Mouse (Mus musculus) layer of hippocampus, adult 2 months (tissue): Measurements from ENCODE around the gene Cnbd2. TPM values are rescaled to one million over a fixed set of nuclear protein-coding genes. Genes with fewer than 3 reads are reported as not detected.
"Not testable (repeated sequence)": the region's sequence is repeated elsewhere in the genome, so short reads cannot be mapped to it uniquely, and the experiment has no call there.

Source experiments
- DNase-seq, 2 experiments: peaks; one replicate each; pipeline ENCODE4 v3.0.0; 2022; ENCODE audit warnings: low spot score in 2 of 2
- H3K27ac ChIP-seq: fragments of 200-600 bp; 2 replicates; pipeline ENCODE4 v1.8.1; 2022
- H3K4me3 ChIP-seq: fragments of 200-600 bp; 2 replicates; pipeline ENCODE4 v1.8.1; 2022; ENCODE audit warnings: mild to moderate bottlenecking
- CTCF ChIP-seq: fragments of 200-600 bp; conservative IDR thresholded peaks from 2 replicates; pipeline ENCODE4 v1.8.1; 2022; ENCODE audit warnings: antibody characterized with exemption, mild to moderate bottlenecking, moderate library complexity
- microRNA-seq, 2 experiments: library from miRNA; unstranded; fragments of <30 nt; microRNA quantifications; one replicate each; pipeline ENCODE4 v1.2.0; 2021
- total RNA-seq, 2 experiments: library from RNA; stranded (reverse); gene quantifications; 2 replicates each; pipeline ENCODE4 v1.2.3; 2021

The Cnbd2 gene
- total RNA-seq, 2 experiments from 2014 or later: 5.1 to 5.4 TPM

- no peak overlapping the region for H3K4me3 ChIP-seq
- H3K27ac ChIP-seq: peak overlapping the region; percentile 68; the same call in 1 of the 2 replicates
- TF ChIP-seq CTCF: no peak
- peak; percentile 43 to 55 for DNase-seq
Observed at GRCm38 (mm10) chr2:156408168-156408567, 96.1 kb downstream of the Cnbd2 start.

DNA sequence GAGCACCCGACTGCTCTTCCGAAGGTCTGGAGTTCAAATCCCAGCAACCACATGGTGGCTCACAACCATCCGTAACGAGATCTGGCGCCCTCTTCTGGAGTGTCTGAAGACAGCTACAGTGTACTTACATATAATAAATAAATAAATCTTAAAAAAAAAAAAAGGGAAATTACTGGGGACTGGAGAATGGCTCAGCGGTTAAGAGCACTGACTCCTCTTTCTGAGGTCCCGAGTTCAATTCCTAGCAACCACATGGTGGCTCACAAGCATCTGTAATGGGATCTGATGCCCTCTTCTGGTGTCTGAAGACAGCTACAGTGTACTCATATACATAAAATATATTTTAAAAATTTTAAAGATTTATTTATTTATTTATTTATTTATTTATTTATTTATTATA is 99.2 kb downstream of the Cnbd2 start:
- H3K4me3 ChIP-seq, DNase-seq, H3K27ac ChIP-seq: not testable (repeated sequence)
- TF ChIP-seq CTCF: peak; percentile 50

DNA sequence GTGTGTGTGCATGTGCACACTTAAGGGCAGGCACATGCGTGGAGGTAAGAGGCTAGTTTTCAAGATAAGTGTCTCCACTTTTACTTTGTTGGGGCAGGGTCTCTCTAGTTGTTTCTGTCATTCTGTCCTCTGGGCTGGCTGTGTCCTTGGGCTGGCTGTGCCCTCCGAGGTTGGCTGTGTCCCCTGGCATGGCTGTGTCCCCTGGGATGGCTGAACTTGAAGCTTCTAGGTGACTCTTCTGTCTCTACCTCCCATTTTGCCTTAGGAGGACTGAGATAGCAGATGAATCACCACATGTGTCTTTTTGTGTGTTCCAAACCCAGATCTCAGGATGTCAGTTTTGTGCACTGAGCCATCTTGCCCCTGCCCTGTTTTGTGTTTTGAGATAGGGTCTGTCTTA is 102.9 kb downstream of the Cnbd2 start:
- H3K27ac ChIP-seq: no peak overlapping the region
- DNase-seq: no peak
- no peak overlapping the region for H3K4me3 ChIP-seq
- no peak for TF ChIP-seq CTCF

DNA sequence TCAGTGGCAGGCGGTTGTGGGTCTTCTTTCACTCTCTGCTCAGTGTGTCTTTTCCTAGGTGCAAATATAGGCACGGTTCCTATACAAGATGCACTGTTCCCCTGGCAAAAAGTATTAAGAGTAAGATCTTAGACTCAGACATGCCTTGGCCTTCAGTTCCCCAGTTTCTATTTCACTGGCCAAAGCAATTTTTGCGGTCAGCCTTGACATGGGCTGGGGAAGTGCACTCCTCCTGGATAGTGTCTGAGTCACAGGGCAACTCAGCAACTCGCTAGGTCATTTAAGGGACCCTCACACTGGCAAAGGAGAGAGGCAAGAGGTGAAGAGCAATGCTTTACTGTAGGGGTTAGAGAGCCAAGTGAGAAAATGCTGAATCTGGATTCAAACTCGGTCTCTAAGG is 103.6 kb downstream of the Cnbd2 start:
- H3K4me3 ChIP-seq: no peak overlapping the region
- TF ChIP-seq CTCF: no peak
- DNase-seq: no peak
- H3K27ac ChIP-seq: no peak overlapping the region

DNA sequence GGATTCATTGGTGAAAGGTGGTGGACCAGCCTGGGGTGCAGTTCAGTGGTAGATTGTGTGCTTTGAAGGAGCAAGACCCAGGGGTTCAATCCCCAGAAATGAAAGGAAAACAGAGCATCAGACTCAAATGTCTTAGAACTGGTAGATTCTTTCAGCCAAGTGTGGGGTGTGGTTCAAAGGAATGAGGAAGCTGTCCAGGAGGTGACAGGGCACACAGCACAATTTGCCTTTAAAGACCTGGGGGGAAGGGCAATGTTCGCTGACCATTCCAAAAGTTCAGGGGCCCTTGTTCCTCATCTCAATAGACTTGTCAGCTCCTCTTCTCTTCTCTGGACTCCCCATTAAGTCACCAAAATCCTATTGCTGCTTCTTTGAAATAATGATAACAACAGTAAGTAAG is 105.1 kb downstream of the Cnbd2 start:
- H3K27ac ChIP-seq: no peak overlapping the region
- no peak for DNase-seq
- no peak overlapping the region for H3K4me3 ChIP-seq
- no peak for TF ChIP-seq CTCF

- H3K27ac ChIP-seq: no peak overlapping the region
- DNase-seq: no peak
- no peak for TF ChIP-seq CTCF
- no peak overlapping the region for H3K4me3 ChIP-seq
Observed at GRCm38 (mm10) chr2:156418467-156418866, 106.4 kb downstream of the Cnbd2 start.

- DNase-seq: no peak
- peak overlapping the region; percentile 91 for H3K27ac ChIP-seq
- TF ChIP-seq CTCF: no peak
- peak overlapping the region; percentile 66 for H3K4me3 ChIP-seq
Observed at GRCm38 (mm10) chr2:156420327-156420693, 108.2 kb downstream of the Cnbd2 start.

- DNase-seq: peak in 1 of 2 experiments; percentile 32
- H3K4me3 ChIP-seq: peak within 1 kb of the TSS; percentile 66
- peak within 1 kb of the TSS; percentile 91 for H3K27ac ChIP-seq
- TF ChIP-seq CTCF: no peak
Observed at GRCm38 (mm10) chr2:156420694-156421380, 108.7 kb downstream of the Cnbd2 start, which contains the start of gene Epb41l1. Epb41l1 (plus strand) TSS chr2:156420909.

DNA sequence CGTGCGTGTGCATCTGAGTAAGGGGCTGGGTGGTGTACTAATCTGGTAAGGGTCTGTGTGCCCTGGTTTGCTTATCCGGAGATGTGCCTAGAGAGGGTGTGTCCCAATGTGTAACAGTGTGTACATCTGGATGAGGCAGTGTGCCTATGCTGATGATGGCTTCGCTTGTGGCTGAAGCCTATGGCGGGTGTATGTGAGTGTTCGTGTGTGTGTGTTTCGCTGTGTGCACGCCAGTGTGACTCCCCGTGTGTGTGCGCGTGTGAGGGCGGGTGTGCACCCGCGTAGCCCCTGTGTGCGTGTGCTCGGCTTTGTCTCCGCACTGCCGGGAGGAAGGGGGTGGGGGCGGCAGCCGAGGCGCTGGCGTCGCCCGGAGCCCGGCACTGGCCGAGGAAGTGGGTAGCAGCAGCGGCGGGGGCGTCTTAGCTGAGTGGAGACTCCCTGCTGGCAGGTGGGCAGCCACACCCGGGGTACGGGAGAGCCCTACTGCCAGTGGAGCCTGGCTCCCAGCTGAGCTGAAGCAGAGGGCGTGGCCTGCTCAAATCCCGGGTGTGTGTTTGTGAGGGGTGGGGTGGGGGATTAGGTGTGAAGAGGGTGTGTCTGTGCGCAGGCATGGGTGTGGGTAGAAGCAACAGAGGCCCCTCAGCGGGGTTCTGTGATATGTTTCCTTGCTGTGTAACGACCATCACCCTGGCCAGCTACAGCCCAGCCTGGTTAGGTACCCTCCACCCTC is 109.4 kb downstream of the Cnbd2 start:
- DNase-seq: peak; percentile 42 to 47
- H3K4me3 ChIP-seq: peak overlapping the region; percentile 66
- TF ChIP-seq CTCF: no peak
- H3K27ac ChIP-seq: peak overlapping the region; percentile 91

- Histone ChIP-seq H3K27ac (peak overlapping the region; percentile 91; the same call in 1 of the 2 replicates), H3K4me3 (peak overlapping the region; percentile 66)
- DNase-seq: no peak
- TF ChIP-seq CTCF: no peak
Observed at GRCm38 (mm10) chr2:156422631-156423030, 110.5 kb downstream of the Cnbd2 start.

GRCm38 (mm10) chr2:156423672-156424071 is 111.6 kb downstream of the Cnbd2 start:
- no peak for DNase-seq
- H3K4me3 ChIP-seq: no peak overlapping the region
- no peak overlapping the region for H3K27ac ChIP-seq
- no peak for TF ChIP-seq CTCF

Small RNAs within 50 kb of the gene (microRNA-seq; reads per million reads assigned to microRNA genes)
- gene Gm22758: 0 reads per million in 2 experiments
- gene Gm22759: 0 reads per million in 2 experiments

Other genes starting within 250 kb of the Cnbd2 start
- gene Spag4, start 247.1 kb upstream of the Cnbd2 start, total RNA-seq: 1 to 10 TPM; 3.3 to 5.1 TPM
- gene Cpne1, start 200.3 kb upstream of the Cnbd2 start, total RNA-seq: 10 to 100 TPM; 26.9 to 27.3 TPM
- gene Rbm12, start 200.3 kb upstream of the Cnbd2 start, total RNA-seq: 10 to 100 TPM; 26.9 to 36.3 TPM
- 10 to 100 TPM; 18.5 to 24.6 TPM for gene Gm28036, start 185.2 kb upstream of the Cnbd2 start, total RNA-seq
- gene Romo1, start 168.3 kb upstream of the Cnbd2 start, total RNA-seq: 100 to 1,000 TPM; 149 to 160 TPM
- gene Nfs1, start 168.1 kb upstream of the Cnbd2 start, total RNA-seq: 10 to 100 TPM; 41.6 to 45.2 TPM
- gene Rbm39, start 132.1 kb upstream of the Cnbd2 start, total RNA-seq: 100 to 1,000 TPM; 346 to 390 TPM
- gene Phf20, start 115.8 kb upstream of the Cnbd2 start, total RNA-seq: 100 to 1,000 TPM; 106 to 116 TPM
- 10 to 100 TPM; 86.5 to 97.6 TPM for gene Scand1, start 405 bp downstream of the Cnbd2 start, total RNA-seq
- 100 to 1,000 TPM; 340 to 347 TPM for gene Epb41l1, start 108.6 kb downstream of the Cnbd2 start, total RNA-seq
- 10 to 100 TPM; 35.6 to 39.0 TPM for gene Aar2, start 235.3 kb downstream of the Cnbd2 start, total RNA-seq